Mouse (Mus musculus) MEL (cell line): ENCODE results near the gene Il4ra.

Experiments
- BHLHE40 ChIP-seq: IDR thresholded peaks from 2 replicates; pipeline ENCODE4 v1.6.1; 2012; ENCODE audit warnings: low read depth, mild to moderate bottlenecking, inconsistent platforms, low read length, improper control_type of control experiment, borderline replicate concordance
- CTCF ChIP-seq, 3 experiments: IDR thresholded peaks in 2 of 3; conservative IDR thresholded peaks in 1 of 3; 2 replicates each; pipeline ENCODE4 v1.5.1; 2011 to 2012; ENCODE audit warnings: low read length in 3 of 3, low read depth in 2 of 3, mild to moderate bottlenecking in 2 of 3, improper control_type of control experiment in 1 of 3, inconsistent platforms in 1 of 3, mixed read lengths in 1 of 3, moderate library complexity in 1 of 3; ENCODE audit not compliant: control insufficient read depth in 1 of 3, insufficient read depth in 1 of 3, poor library complexity in 1 of 3, severe bottlenecking in 1 of 3
- EP300 ChIP-seq, 2 experiments: IDR thresholded peaks; 2 replicates each; pipeline ENCODE4 v1.6.1; 2011; ENCODE audit warnings: improper control_type of control experiment in 2 of 2, low read length in 2 of 2, low read depth in 1 of 2, mild to moderate bottlenecking in 1 of 2
- POLR2A ChIP-seq, 2 experiments: IDR thresholded peaks; 2 replicates each; pipeline ENCODE4 v1.6.1; 2011 to 2012; ENCODE audit warnings: low read length in 2 of 2, mild to moderate bottlenecking in 2 of 2, control low read depth in 1 of 2, improper control_type of control experiment in 1 of 2, low read depth in 1 of 2, moderate library complexity in 1 of 2; ENCODE audit not compliant: control insufficient read depth in 1 of 2, insufficient read depth in 1 of 2, poor library complexity in 1 of 2

DNA sequence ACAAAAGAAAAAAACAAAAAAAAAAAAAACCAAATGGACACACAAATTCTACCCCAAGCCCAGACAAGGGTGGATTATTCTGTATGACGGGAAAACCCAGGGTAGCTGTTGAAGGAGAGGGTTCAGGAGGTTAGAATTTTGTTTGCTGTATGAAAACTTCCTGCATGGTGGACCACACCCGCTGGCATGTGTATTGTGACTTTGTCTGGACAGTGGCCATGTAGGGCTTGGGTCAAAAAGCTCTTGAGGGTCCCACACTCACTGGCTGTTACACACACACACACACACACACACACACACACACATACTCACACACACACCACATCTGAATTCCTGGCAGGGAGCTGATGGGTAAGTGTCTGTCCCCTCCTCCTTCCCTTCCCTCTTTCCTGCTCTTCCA, 14.5 kb downstream of the Il4ra start:
- TF ChIP-seq CTCF (IDR thresholded peaks at IDR 0.05 in 2 of 3, conservative IDR thresholded peaks at IDR 0.05 in 1 of 3; ENCODE audit: control insufficient read depth in 1 of 3, insufficient read depth in 1 of 3, low read depth in 2 of 3, low read length in 3 of 3, poor library complexity in 1 of 3, severe bottlenecking in 1 of 3) (no peak), POLR2A (IDR thresholded peaks at IDR 0.05; ENCODE audit: control insufficient read depth in 1 of 2, insufficient read depth in 1 of 2, low read depth in 1 of 2, low read length in 2 of 2, poor library complexity in 1 of 2) (no peak), BHLHE40 (no peak), EP300 (IDR thresholded peaks at IDR 0.05; ENCODE audit: low read depth in 1 of 2, low read length in 2 of 2) (no peak)
